Mouse (Mus musculus): Measurements from ENCODE around the gene Dchs1. TPM values are rescaled to one million over a fixed set of nuclear protein-coding genes. Genes with fewer than 3 reads are reported as not detected.
A peak's percentile ranks its signal among the peaks of the same experiment; 100 is the strongest.

Dchs1 gene
- polyA plus RNA-seq, 1 experiment from 2014 or later: 8.3 TPM

- Histone ChIP-seq H3K36me3 (ENCODE audit: control insufficient read depth, insufficient read depth, low read length) (peaks cover 27% of the 10 kb centered on the region), H3K27ac (replicated peaks in 1 of 2; ENCODE audit: control insufficient read depth in 1 of 2, insufficient read depth in 1 of 2, low read depth in 2 of 2, low read length in 2 of 2) (peak within 1 kb of the TSS; percentile 79 to 89), H3K9me3 (ENCODE audit: control insufficient read depth, low read length) (peaks cover 4% of the 10 kb centered on the region; the same call in 1 of the 2 replicates), H3K4me1 (ENCODE audit: control insufficient read depth in 2 of 2, insufficient read depth in 2 of 2, low read length in 2 of 2) (peaks cover 4 to 8% of the 10 kb centered on the region in 2 experiments), H3K4me2 (ENCODE audit: low read length) (peak within 1 kb of the TSS; percentile 90), H3K4me3 (ENCODE audit: control insufficient read depth in 1 of 2, insufficient read depth in 1 of 2, low read depth in 1 of 2, low read length in 2 of 2) (peak within 1 kb of the TSS; percentile 82 to 98), H3K9ac (ENCODE audit: low read length) (peak within 1 kb of the TSS; percentile 98), H3K27me3 (ENCODE audit: control insufficient read depth, insufficient read depth, low read length) (no peaks in the 10 kb centered on the region)
- WGBS: under 1% methylated on average over 50 of the region's 52 CpGs
- ATAC-seq (ENCODE audit: insufficient number of reproducible peaks, insufficient read depth, low FRiP score, low read depth): peak; percentile 99
Observed at GRCm38 (mm10) chr7:105810877-105811489, 23.5 kb upstream of the Dchs1 start, which contains the start of gene Mrpl17. Gene Mrpl17 (minus strand): TSS chr7:105811099.

DNA sequence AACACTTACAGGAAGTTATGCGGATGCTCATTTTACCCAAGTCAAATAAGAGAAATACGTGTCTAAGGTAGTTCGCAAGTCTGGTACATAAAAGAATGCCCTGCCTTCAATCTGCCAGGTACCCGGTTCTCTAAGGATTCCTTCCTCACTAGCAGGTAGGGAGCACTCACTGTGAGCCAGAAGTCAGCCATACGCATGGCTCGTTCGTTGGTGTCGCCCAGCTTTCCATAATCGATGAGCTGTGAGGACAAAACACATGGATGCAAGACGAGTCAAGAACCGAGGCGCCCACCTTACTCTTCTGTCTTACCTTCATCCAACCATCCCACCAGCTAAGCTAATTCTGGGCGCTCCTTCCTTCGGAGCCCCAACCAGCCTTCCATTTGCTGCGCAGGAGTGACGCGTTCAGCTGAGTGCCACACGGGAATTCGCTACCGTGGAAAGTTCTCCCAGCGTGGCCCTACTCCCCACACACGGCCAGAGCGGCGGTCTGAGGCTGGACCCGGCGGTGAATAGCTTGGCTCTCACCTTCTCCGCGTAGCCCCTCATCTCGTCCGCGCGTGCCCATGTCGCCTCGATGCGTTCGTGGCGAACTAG, 22.9 kb upstream of the Dchs1 start:
- H3K27ac ChIP-seq (replicated peaks in 1 of 2; ENCODE audit: control insufficient read depth in 1 of 2, insufficient read depth in 1 of 2, low read depth in 2 of 2, low read length in 2 of 2): peak overlapping the region; percentile 79 to 89
- H3K4me1 ChIP-seq (ENCODE audit: control insufficient read depth in 2 of 2, insufficient read depth in 2 of 2, low read length in 2 of 2): peaks cover 4 to 8% of the 10 kb centered on the region in 2 experiments
- 4% methylated on average over 37 of the region's 37 CpGs for WGBS
- peaks cover 4% of the 10 kb centered on the region; the same call in 1 of the 2 replicates for H3K9me3 ChIP-seq (ENCODE audit: control insufficient read depth, low read length)
- H3K36me3 ChIP-seq (ENCODE audit: control insufficient read depth, insufficient read depth, low read length): peaks cover 27% of the 10 kb centered on the region
- H3K9ac ChIP-seq (ENCODE audit: low read length): peak overlapping the region; percentile 98
- ATAC-seq (ENCODE audit: insufficient number of reproducible peaks, insufficient read depth, low FRiP score, low read depth): peak; percentile 45; the same call in 1 of the 2 replicates
- H3K27me3 ChIP-seq (ENCODE audit: control insufficient read depth, insufficient read depth, low read length): no peaks in the 10 kb centered on the region
- H3K4me3 ChIP-seq (ENCODE audit: control insufficient read depth in 1 of 2, insufficient read depth in 1 of 2, low read depth in 1 of 2, low read length in 2 of 2): peak overlapping the region; percentile 82 to 98
- peak overlapping the region; percentile 90 for H3K4me2 ChIP-seq (ENCODE audit: low read length)

DNA sequence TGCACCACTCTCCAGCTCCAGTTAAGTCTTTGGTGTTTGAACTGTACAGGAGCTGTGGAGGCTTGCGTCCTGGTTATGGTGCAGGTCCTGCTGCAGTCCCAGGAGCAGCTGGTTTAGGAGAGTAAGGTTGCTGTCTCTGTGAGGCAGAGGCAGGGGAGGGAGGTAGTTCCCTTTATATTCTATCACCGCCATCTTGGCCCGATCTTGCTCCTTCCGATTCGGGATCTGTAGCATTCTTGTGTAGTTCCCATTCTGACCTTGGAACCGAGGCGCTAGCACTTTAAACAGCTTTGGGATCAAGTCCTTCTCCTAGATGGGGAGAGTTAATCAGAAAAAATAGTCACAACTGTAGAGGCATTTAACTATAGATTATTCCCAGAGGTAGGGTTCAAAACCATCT, 22.4 kb upstream of the Dchs1 start:
- WGBS: 81% methylated on average over 7 of the region's 7 CpGs
- H3K27me3 ChIP-seq (ENCODE audit: control insufficient read depth, insufficient read depth, low read length): no peaks in the 10 kb centered on the region
- H3K27ac ChIP-seq (replicated peaks in 1 of 2; ENCODE audit: control insufficient read depth in 1 of 2, insufficient read depth in 1 of 2, low read depth in 2 of 2, low read length in 2 of 2): no peak overlapping the region; a peak in 1 of 4 replicates
- peaks cover 27% of the 10 kb centered on the region for H3K36me3 ChIP-seq (ENCODE audit: control insufficient read depth, insufficient read depth, low read length)
- H3K4me3 ChIP-seq (ENCODE audit: control insufficient read depth in 1 of 2, insufficient read depth in 1 of 2, low read depth in 1 of 2, low read length in 2 of 2): peak overlapping the region; percentile 82 to 98
- ATAC-seq (ENCODE audit: insufficient number of reproducible peaks, insufficient read depth, low FRiP score, low read depth): no peak
- peaks cover 4% of the 10 kb centered on the region; the same call in 1 of the 2 replicates for H3K9me3 ChIP-seq (ENCODE audit: control insufficient read depth, low read length)
- peaks cover 4 to 8% of the 10 kb centered on the region in 2 experiments for H3K4me1 ChIP-seq (ENCODE audit: control insufficient read depth in 2 of 2, insufficient read depth in 2 of 2, low read length in 2 of 2)
- peak overlapping the region; percentile 98 for H3K9ac ChIP-seq (ENCODE audit: low read length)
- peak overlapping the region; percentile 90 for H3K4me2 ChIP-seq (ENCODE audit: low read length)

DNA sequence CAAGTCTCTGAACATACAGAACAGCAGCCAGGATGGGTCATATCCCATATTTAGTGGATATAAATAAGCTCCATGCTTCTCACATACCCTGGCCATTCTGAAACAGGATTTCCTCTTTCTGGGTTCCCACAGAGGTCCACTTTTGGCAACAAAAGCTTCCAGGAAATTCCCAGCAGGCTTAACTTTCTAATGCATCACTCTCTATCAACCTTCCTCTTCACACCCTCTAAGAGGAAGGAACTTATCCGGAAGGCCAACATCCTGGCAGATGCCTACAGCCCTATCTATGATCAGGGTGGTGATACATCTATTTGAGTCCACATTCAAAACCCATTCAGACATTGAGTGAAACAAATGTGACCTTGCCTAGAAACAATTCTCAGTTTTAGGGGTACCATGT, 20.9 kb upstream of the Dchs1 start:
- Histone ChIP-seq H3K4me3 (ENCODE audit: control insufficient read depth in 1 of 2, insufficient read depth in 1 of 2, low read depth in 1 of 2, low read length in 2 of 2) (no peak overlapping the region), H3K27ac (replicated peaks in 1 of 2; ENCODE audit: control insufficient read depth in 1 of 2, insufficient read depth in 1 of 2, low read depth in 2 of 2, low read length in 2 of 2) (no peak overlapping the region; a peak in 1 of 4 replicates)
- WGBS: 62% methylated on average over 1 of the region's 1 CpGs

GRCm38 (mm10) chr7:105806716-105807115, 19.3 kb upstream of the Dchs1 start:
- no peak for ATAC-seq (ENCODE audit: insufficient number of reproducible peaks, insufficient read depth, low FRiP score, low read depth)
- no peaks in the 10 kb centered on the region for H3K9me3 ChIP-seq (ENCODE audit: control insufficient read depth, low read length)
- 49% methylated on average over 2 of the region's 2 CpGs for WGBS
- H3K4me3 ChIP-seq (ENCODE audit: control insufficient read depth in 1 of 2, insufficient read depth in 1 of 2, low read depth in 1 of 2, low read length in 2 of 2): no peak overlapping the region
- H3K4me1 ChIP-seq (ENCODE audit: control insufficient read depth in 2 of 2, insufficient read depth in 2 of 2, low read length in 2 of 2): peaks cover 4 to 8% of the 10 kb centered on the region in 2 experiments
- no peak overlapping the region for H3K9ac ChIP-seq (ENCODE audit: low read length)
- H3K36me3 ChIP-seq (ENCODE audit: control insufficient read depth, insufficient read depth, low read length): peaks cover 27% of the 10 kb centered on the region
- H3K4me2 ChIP-seq (ENCODE audit: low read length): no peak overlapping the region
- H3K27ac ChIP-seq (replicated peaks in 1 of 2; ENCODE audit: control insufficient read depth in 1 of 2, insufficient read depth in 1 of 2, low read depth in 2 of 2, low read length in 2 of 2): no peak overlapping the region
- no peaks in the 10 kb centered on the region for H3K27me3 ChIP-seq (ENCODE audit: control insufficient read depth, insufficient read depth, low read length)

More for the DNA sequence above, 20.9 kb upstream of the Dchs1 start:
- Histone ChIP-seq H3K9me3 (ENCODE audit: control insufficient read depth, low read length) (no peaks in the 10 kb centered on the region), H3K27me3 (ENCODE audit: control insufficient read depth, insufficient read depth, low read length) (no peaks in the 10 kb centered on the region), H3K9ac (ENCODE audit: low read length) (no peak overlapping the region), H3K4me2 (ENCODE audit: low read length) (no peak overlapping the region), H3K4me1 (ENCODE audit: control insufficient read depth in 2 of 2, insufficient read depth in 2 of 2, low read length in 2 of 2) (peaks cover 4 to 8% of the 10 kb centered on the region in 2 experiments), H3K36me3 (ENCODE audit: control insufficient read depth, insufficient read depth, low read length) (peaks cover 27% of the 10 kb centered on the region)
- no peak for ATAC-seq (ENCODE audit: insufficient number of reproducible peaks, insufficient read depth, low FRiP score, low read depth)

DNA sequence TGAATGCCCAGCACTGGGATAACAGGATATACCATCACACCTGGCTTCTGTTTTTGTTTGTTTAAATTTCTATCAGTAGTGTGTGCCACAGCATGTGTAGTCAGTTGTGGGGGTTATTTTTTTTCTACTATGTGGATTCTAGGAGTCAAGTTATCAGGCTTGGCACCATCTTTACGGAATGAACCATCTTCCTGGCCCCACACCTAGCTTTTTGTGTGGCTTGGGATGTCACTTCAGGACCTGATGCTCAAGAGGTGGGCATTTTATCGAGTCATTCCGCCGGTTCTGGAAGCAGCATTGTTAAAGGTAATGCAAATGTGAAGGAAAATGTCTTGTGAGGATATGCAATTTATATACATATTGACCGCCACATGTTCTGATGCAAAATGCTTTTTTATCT, 18.7 kb upstream of the Dchs1 start:
- H3K4me3 ChIP-seq (ENCODE audit: control insufficient read depth in 1 of 2, insufficient read depth in 1 of 2, low read depth in 1 of 2, low read length in 2 of 2): no peak overlapping the region
- WGBS: 77% methylated on average over 5 of the region's 5 CpGs
- peaks cover 27% of the 10 kb centered on the region for H3K36me3 ChIP-seq (ENCODE audit: control insufficient read depth, insufficient read depth, low read length)
- no peak overlapping the region for H3K9ac ChIP-seq (ENCODE audit: low read length)
- no peak overlapping the region for H3K27ac ChIP-seq (replicated peaks in 1 of 2; ENCODE audit: control insufficient read depth in 1 of 2, insufficient read depth in 1 of 2, low read depth in 2 of 2, low read length in 2 of 2)
- no peak for ATAC-seq (ENCODE audit: insufficient number of reproducible peaks, insufficient read depth, low FRiP score, low read depth)
- no peak overlapping the region for H3K4me2 ChIP-seq (ENCODE audit: low read length)
- no peaks in the 10 kb centered on the region for H3K9me3 ChIP-seq (ENCODE audit: control insufficient read depth, low read length)
- H3K4me1 ChIP-seq (ENCODE audit: control insufficient read depth in 2 of 2, insufficient read depth in 2 of 2, low read length in 2 of 2): peaks cover 4 to 8% of the 10 kb centered on the region in 2 experiments
- no peaks in the 10 kb centered on the region for H3K27me3 ChIP-seq (ENCODE audit: control insufficient read depth, insufficient read depth, low read length)

DNA sequence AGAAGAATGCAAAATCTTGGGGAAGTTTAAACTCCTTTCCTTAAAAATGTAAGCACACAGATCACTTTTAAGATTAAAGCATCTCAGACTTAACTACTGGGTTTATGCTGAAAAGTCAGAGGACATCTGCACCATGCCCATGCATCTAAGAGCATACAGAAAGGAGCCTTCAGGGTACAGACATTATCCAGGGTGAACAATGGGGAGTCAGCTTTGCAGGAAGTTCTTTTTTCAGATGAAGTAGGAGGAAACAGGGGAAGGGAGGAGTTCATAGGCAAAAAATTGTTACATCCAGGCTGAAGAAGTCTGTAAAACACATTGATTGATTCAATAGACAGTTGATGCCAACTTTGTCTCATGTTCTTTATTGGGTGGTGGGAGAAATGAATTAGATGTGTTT, 16.0 kb upstream of the Dchs1 start:
- no peak overlapping the region for H3K9ac ChIP-seq (ENCODE audit: low read length)
- peaks cover 13% of the 10 kb centered on the region for H3K36me3 ChIP-seq (ENCODE audit: control insufficient read depth, insufficient read depth, low read length)
- H3K27me3 ChIP-seq (ENCODE audit: control insufficient read depth, insufficient read depth, low read length): no peaks in the 10 kb centered on the region
- no peak for ATAC-seq (ENCODE audit: insufficient number of reproducible peaks, insufficient read depth, low FRiP score, low read depth)
- H3K27ac ChIP-seq (replicated peaks in 1 of 2; ENCODE audit: control insufficient read depth in 1 of 2, insufficient read depth in 1 of 2, low read depth in 2 of 2, low read length in 2 of 2): peak overlapping the region in 1 of 2 experiments; percentile 17; a peak in 1 of 4 replicates
- H3K9me3 ChIP-seq (ENCODE audit: control insufficient read depth, low read length): no peaks in the 10 kb centered on the region
- H3K4me1 ChIP-seq (ENCODE audit: control insufficient read depth in 2 of 2, insufficient read depth in 2 of 2, low read length in 2 of 2): no peaks in the 10 kb centered on the region
- H3K4me3 ChIP-seq (ENCODE audit: control insufficient read depth in 1 of 2, insufficient read depth in 1 of 2, low read depth in 1 of 2, low read length in 2 of 2): no peak overlapping the region
- no peak overlapping the region for H3K4me2 ChIP-seq (ENCODE audit: low read length)
